Mouse (Mus musculus) megakaryocyte-erythroid progenitor cell, adult 5-6 weeks (primary cell): ENCODE data around the gene Taok3. TPM values are rescaled to one million over a fixed set of nuclear protein-coding genes. Genes with fewer than 3 reads are reported as not detected.
"Not testable (repeated sequence)": the region's sequence is repeated elsewhere in the genome, so short reads cannot be mapped to it uniquely, and the experiment has no call there.

ENCODE experiments used
- ATAC-seq: replicated peaks from 2 replicates; pipeline ENCODE4 v1.8.0; 2016; ENCODE audit warnings: mild to moderate bottlenecking, inconsistent platforms; ENCODE audit not compliant: severe bottlenecking, poor library complexity, low FRiP score, low TSS enrichment
- total RNA-seq, 2 experiments: library from RNA; stranded (forward) in 1 of 2; stranded (reverse) in 1 of 2; fragments of 200-1000, 215-1000 nt in 1 of 2; fragments of >200 nt in 1 of 2; fragmentation: Nextera tagmentation in 1 of 2; gene quantifications; 2 replicates each; pipeline ENCODE4 v1.2.3; 2014 to 2017

Gene Taok3
- total RNA-seq, 2 experiments from 2014 or later = 79.4 to 105 TPM

- no peak for ATAC-seq
Measured at GRCm38 (mm10) chr5:117284682-117285081, 164.8 kb downstream of the Taok3 start.

- no peak for ATAC-seq
Measured at GRCm38 (mm10) chr5:117285266-117285665, 165.3 kb downstream of the Taok3 start.

- no peak for ATAC-seq
Measured at GRCm38 (mm10) chr5:117286286-117286685, 166.4 kb downstream of the Taok3 start.

GRCm38 (mm10) chr5:117286831-117287822 is 167.2 kb downstream of the Taok3 start, which contains the start of gene Pebp1:
Pebp1 (minus strand) TSS chr5:117287625.
- ATAC-seq = peak; percentile 97

- no peak for ATAC-seq
Measured at GRCm38 (mm10) chr5:117289646-117290045, 169.7 kb downstream of the Taok3 start.

- no peak for ATAC-seq
Measured at GRCm38 (mm10) chr5:117290081-117290480, 170.2 kb downstream of the Taok3 start.

- ATAC-seq = no peak
Measured at GRCm38 (mm10) chr5:117291312-117291711, 171.4 kb downstream of the Taok3 start.

- 0 out of 2 replicates have a peak, but pooled peaks have one; percentile 29 for ATAC-seq
Measured at GRCm38 (mm10) chr5:117292547-117292946, 172.6 kb downstream of the Taok3 start.

GRCm38 (mm10) chr5:117293776-117294175 is 173.8 kb downstream of the Taok3 start:
- not testable (repeated sequence) for ATAC-seq

- ATAC-seq = no peak
Measured at GRCm38 (mm10) chr5:117295011-117295410, 175.1 kb downstream of the Taok3 start.

GRCm38 (mm10) chr5:117302899-117303298 is 183.0 kb downstream of the Taok3 start:
- no peak for ATAC-seq

GRCm38 (mm10) chr5:117303691-117304579 is 184.0 kb downstream of the Taok3 start:
- ATAC-seq = no peak

GRCm38 (mm10) chr5:117304947-117305346 is 185.0 kb downstream of the Taok3 start:
- ATAC-seq = peak; percentile 66

- ATAC-seq = no peak
Measured at GRCm38 (mm10) chr5:117305754-117306153, 185.8 kb downstream of the Taok3 start.

GRCm38 (mm10) chr5:117306826-117307225 is 186.9 kb downstream of the Taok3 start:
- no peak for ATAC-seq

GRCm38 (mm10) chr5:117307699-117308098 is 187.8 kb downstream of the Taok3 start:
- ATAC-seq = peak; percentile 92

- peak; percentile 58 for ATAC-seq
Measured at GRCm38 (mm10) chr5:117313420-117313819, 193.5 kb downstream of the Taok3 start.

- no peak for ATAC-seq
Measured at GRCm38 (mm10) chr5:117313909-117314308, 194.0 kb downstream of the Taok3 start.

- ATAC-seq = 0 out of 2 replicates have a peak, but pooled peaks have one; percentile 9
Measured at GRCm38 (mm10) chr5:117314587-117315428, 194.9 kb downstream of the Taok3 start.
